Mouse (Mus musculus) left cerebral cortex, postnatal 25 days (tissue): ENCODE results near the gene 4930444G20Rik. TPM values are rescaled to one million over a fixed set of nuclear protein-coding genes. Genes with fewer than 3 reads are reported as not detected.
"Not testable (repeated sequence)": the region's sequence is repeated elsewhere in the genome, so short reads cannot be mapped to it uniquely, and the experiment has no call there.

Experiments
- DNase-seq, 2 experiments: peaks; one replicate each; pipeline ENCODE4 v3.0.0; 2022; ENCODE audit warnings: low spot score in 2 of 2, mixed read lengths in 1 of 2
- intact Hi-C: fragments of 180-260 bp; cut with DNase I; formaldehyde crosslinking; loops from one replicate; pipeline ENCODE4 v1.15.1; 2025
- total RNA-seq, 2 experiments: library from RNA; stranded (reverse); gene quantifications; 2 replicates each; pipeline ENCODE4 v1.2.3; 2021

The 4930444G20Rik gene
- not detected for total RNA-seq

DNA sequence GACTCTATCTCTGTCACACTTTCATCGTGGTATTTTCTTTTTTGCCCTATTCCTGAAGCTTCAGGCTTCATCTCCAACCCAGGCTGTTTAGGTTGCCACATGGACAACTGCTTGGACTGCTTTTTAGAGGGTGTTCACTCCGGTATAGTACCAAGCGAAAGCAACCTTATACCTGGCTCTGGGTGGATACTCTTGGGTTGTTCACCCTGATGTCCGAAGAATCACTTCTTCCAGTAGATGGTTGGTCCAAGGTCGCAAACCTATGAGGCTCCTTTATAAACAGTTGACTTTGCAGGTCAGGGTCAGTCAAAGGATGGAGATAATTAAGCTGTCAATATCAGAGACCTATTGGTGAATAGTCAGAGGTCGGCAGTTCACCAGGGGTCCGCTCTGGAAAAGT is at the start of gene 4930444G20Rik:
4930444G20Rik (minus strand) TSS at position 101 of the 400 bp plus-strand sequence.
- DNase-seq, intact Hi-C loops: not testable (repeated sequence)

DNA sequence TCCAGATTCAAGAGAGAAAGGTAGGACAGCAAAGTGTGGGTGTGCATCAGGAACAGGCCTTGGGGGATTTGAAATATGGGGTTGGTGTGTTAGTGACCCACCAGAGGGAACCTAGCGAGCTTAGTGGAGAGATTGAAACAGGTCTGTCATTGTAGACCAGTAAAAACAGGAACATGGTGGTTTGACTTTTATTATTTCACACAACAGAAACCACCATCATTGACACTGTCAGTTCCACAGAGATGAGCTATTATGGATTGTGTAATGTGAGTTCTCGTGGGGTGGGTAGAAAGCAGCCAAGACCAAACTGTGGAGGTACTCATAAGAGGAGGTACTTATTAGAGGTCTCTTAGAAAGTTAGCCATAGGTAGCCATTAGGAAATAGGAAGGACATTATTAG is 6.7 kb upstream of the 4930444G20Rik start:
- DNase-seq: no peak
- intact Hi-C loops: no loop called here

- intact Hi-C loops: no loop called here
- DNase-seq: no peak
Measured at GRCm38 (mm10) chr10:22072739-22073138, 4.9 kb upstream of the 4930444G20Rik start.

DNA sequence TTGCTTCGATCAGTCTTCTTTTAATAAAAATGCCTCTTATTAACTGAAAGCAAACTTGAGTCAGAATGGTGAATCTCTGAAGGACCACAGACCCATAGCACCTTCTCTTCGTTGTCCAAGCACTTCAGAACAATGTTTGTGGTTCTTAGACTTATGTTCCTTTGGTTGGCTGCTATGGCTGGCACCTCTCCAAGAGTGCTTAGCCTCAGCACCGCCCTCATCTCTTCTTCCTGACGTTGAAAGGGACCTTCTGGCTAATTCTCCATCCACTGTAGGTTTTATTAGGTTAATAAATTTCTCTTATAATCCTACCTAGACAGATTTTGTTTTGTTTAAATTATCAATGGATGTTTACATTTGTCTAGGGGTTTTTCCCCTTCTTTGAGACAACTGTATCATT is 2.7 kb upstream of the 4930444G20Rik start:
- DNase-seq: no peak
- intact Hi-C loops: no loop called here

GRCm38 (mm10) chr10:22070168-22070567 is 2.3 kb upstream of the 4930444G20Rik start:
- intact Hi-C loops: no loop called here
- DNase-seq: no peak

DNA sequence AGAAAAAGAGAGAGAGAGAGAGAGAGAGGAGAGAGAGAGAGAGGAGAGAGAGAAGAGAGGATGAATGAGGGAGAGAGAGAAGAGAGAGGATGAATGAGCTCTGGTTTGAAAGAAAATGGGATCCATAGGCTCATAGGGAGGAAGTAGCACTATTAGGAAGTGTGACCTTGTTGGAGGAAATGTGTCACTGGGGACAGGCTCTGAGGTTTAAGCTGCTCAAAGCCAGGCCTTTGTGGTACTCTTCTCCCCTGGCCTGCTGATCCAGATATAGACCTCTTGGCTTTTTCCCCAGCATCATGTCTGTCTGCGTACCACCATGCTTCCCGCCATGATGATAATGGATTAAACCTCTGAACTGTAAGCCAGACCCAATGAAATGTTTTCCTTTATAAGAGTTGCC is 8.5 kb downstream of the 4930444G20Rik start:
- intact Hi-C loops: no loop called here
- no peak for DNase-seq

- DNase-seq: no peak
- intact Hi-C loops: no loop called here
Measured at GRCm38 (mm10) chr10:22059026-22059325, 8.9 kb downstream of the 4930444G20Rik start.

DNA sequence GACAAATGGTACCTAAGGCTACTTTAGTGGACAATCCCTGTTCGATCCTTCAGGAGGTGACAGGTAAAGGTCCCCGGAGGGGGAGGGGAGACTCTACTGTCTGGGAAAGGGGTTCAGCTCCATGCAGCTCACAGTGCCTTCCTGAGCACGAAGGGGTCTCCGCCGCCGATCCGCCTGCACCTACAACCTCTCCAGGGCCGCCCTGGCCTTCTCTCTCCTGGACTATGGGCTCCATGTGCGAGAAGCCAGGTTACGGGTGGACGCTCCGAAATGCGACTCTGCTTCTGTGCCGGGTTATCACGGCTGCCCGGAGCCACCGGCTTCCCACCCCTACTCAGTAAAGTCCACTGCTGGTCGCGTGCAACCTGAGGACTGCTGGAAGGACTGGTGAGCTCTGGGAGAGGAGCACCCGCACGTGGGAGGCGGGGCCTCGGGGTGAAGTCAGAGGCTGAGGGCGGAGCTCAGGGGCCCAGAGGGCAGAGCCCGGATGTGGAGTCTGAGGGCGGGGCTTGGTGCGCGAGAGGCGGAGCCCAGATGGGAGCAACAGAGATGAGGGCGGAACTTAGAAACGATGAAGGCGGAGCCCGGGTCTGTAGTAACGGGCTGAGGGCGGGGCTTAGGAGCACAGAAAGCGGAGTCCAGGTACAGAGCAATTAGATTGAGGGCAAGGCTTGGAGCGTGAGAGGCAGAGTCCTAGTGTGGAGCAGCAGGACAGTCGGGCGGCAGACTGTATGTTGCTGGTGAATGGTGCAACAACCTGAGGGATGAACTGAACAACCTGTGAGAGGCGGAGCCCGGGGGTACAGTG is 9.5 kb downstream of the 4930444G20Rik start:
- intact Hi-C loops: no loop called here
- peak; percentile 89 to 96 for DNase-seq

DNA sequence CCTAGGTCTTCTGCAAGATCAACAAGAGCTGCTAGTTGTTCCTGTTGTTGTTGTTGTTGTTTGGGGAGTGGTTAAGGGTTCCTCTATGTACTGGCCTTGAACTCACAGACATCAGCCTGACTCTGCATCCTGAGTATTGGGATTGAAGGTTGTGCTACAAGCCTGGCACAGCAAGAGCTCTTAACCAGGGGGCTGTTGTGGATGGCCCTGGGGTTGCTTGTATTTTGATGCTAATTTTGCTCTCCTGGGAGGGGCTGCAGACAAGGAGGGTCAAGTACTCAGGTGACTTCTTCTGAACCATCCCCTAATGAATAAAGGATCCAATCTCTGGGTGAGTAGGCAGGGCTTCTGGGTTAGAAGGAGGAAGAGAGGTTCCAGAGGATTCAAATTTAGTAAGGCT is 12.6 kb downstream of the 4930444G20Rik start:
- intact Hi-C loops: no loop called here
- DNase-seq: no peak

- intact Hi-C loops: loop anchor here (5.0 kb wide), 1 partner anchor 126 kb away; no protein-coding TSS in a partner anchor
Measured at GRCm38 (mm10) chr10:22036256-22036655, 31.6 kb downstream of the 4930444G20Rik start.

DNA sequence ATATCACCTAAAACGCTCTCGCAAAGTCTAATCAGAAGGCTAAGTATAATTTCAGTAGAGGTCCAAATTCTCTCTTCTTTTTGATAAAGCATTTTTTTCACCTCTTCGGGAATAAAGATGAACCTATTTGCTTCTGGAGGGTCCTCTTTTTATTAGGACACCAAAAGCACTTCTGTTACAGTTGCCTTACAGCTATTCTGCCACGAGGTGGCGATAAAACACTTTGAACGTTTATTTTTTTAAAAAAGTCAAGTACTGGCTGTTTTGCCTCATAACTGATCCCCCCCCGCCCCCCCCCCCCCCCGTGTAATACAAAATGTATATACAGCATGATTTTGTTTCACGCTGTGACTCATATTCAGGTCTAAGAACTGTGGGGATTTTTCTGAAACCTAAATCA is 33.6 kb downstream of the 4930444G20Rik start:
- peak; percentile 26 to 31 for DNase-seq
- intact Hi-C loops: loop anchor here (2.0 kb wide), 2 partner anchors 446 to 544 kb away; no protein-coding TSS in a partner anchor

More at GRCm38 (mm10) chr10:22036256-22036655, 31.6 kb downstream of the 4930444G20Rik start:
- peak; percentile 40 to 59 for DNase-seq

- intact Hi-C loops: no loop called here
- no peak for DNase-seq
Measured at GRCm38 (mm10) chr10:22018618-22019017, 49.3 kb downstream of the 4930444G20Rik start.

- peak in 1 of 2 experiments; percentile 19 for DNase-seq
- intact Hi-C loops: no loop called here
Measured at GRCm38 (mm10) chr10:22017469-22018159, 50.3 kb downstream of the 4930444G20Rik start.

Other genes with a start within 250 kb of the 4930444G20Rik start
- 10 to 100 TPM; 69.3 to 73.0 TPM for gene Sgk1, start 185.9 kb downstream of the 4930444G20Rik start, total RNA-seq
- gene E030030I06Rik, start 81.2 kb upstream of the 4930444G20Rik start, total RNA-seq: under 1 TPM in 1 of 2 experiments, not detected in 1; 0.92 TPM
- not detected for gene Raet1e, start 90.5 kb upstream of the 4930444G20Rik start, total RNA-seq
- gene H60b, start 90.5 kb upstream of the 4930444G20Rik start, total RNA-seq: not detected